Mouse (Mus musculus): ENCODE results near the gene Dnajc15. TPM values are rescaled to one million over a fixed set of nuclear protein-coding genes. Genes with fewer than 3 reads are reported as not detected.
"Not testable (repeated sequence)": the region's sequence is repeated elsewhere in the genome, so short reads cannot be mapped to it uniquely, and the experiment has no call there.

Dnajc15 gene
- polyA plus RNA-seq (2017; shearing (Covaris generic)), result 100 to 1,000 TPM in 1 of 2 experiments, 10 to 100 TPM in 1; 99.4 to 158 TPM

- peak; percentile 44 for ATAC-seq
Measured at GRCm38 (mm10) chr14:77874304-77875241, at the start of gene Dnajc15. Gene Dnajc15, minus strand, starts transcription at chr14:77875125.

- ATAC-seq, result no peak
Measured at GRCm38 (mm10) chr14:77923076-77923865, 48.3 kb upstream of the Dnajc15 start.

GRCm38 (mm10) chr14:77921641-77922040 lies 46.7 kb upstream of the Dnajc15 start:
- ATAC-seq, result no peak

DNA sequence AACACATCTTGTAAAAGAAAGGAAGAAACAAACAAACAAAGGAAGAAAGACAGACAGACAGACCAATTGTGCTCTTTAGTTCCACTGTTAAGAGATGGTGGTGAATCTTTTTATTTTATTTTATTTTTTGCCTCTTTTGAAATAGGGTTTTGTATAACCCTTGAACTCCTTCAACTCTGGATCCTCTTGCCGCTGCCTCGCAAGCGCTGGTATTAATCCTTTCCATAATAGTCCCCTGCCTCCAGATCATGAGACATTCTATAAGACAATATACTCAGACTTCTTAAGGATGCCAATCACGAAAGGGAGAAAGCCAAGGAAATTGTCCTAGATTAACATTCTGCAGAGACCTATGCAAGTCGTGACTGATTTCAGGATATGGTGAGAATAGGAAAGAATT lies 40.9 kb upstream of the Dnajc15 start:
- no peak for ATAC-seq

DNA sequence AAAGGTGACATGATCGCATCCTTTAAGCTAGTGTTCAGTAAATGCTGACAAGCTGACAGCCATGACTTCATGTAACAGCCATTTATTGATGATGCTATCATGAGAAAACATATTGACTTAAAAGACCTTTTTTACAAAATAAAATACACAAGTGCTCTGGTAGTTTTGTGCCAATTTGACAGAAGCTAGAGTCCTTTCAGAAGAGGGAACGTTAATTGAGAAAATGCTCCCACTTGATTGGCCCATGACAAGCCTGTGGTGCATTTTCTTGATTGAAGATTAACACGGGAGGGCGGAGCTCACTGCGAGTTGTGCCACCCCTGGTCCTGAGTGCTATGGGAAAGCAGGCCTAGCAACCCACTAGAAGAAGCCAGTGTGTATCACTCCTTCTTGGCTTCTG lies 31.7 kb upstream of the Dnajc15 start:
- no peak for ATAC-seq

- ATAC-seq, result no peak
Measured at GRCm38 (mm10) chr14:77905466-77905865, 30.5 kb upstream of the Dnajc15 start.

GRCm38 (mm10) chr14:77904171-77904762 lies 29.3 kb upstream of the Dnajc15 start, which contains the start of gene Epsti1:
Gene Epsti1, plus strand, starts transcription at chr14:77904239.
- peak; percentile 87 for ATAC-seq

- no peak for ATAC-seq
Measured at GRCm38 (mm10) chr14:77902541-77902940, 27.6 kb upstream of the Dnajc15 start.

- ATAC-seq, result no peak
Measured at GRCm38 (mm10) chr14:77895951-77896350, 21.0 kb upstream of the Dnajc15 start.

- no peak for ATAC-seq
Measured at GRCm38 (mm10) chr14:77889911-77890310, 15.0 kb upstream of the Dnajc15 start.

- ATAC-seq, result no peak
Measured at GRCm38 (mm10) chr14:77886941-77887340, 12.0 kb upstream of the Dnajc15 start.

DNA sequence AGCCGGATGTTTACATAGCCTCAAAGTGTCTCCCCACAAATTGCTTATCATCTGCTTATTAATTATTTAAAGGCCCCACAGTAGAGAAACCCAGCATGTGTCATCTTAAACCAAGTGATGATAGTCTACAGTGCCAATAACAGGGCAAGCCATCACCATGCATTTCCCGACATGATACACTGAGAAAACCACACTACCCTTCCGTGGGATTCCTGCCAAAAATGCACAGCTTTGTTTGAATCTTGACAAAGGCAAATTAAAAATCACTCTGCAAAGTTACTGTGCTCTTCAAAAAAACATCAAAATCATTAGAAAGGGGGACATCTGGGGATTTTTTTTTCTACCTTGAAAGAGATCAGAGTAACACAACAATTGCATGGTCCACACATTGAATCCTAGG lies 11.5 kb upstream of the Dnajc15 start:
- ATAC-seq, result no peak

GRCm38 (mm10) chr14:77882669-77883068 lies 7.7 kb upstream of the Dnajc15 start:
- ATAC-seq, result no peak

DNA sequence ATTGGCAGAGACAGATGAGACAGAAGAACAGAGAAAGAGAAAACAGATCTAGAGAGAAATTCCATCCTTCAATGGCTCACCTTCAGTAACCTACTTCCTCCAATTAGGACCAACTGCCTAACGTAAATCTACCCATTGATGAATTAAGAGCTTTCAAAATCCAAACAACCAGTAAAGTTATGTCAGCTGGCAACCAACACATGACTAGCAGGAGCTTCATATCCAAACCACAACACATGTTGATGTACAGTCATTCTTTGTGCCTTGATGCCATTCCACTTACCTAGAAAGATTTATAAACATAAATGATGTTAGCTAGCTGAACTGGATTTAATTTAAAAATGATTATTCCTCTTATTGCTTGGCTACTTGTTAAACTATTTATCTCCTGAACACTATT lies 7.1 kb upstream of the Dnajc15 start:
- ATAC-seq, result no peak

DNA sequence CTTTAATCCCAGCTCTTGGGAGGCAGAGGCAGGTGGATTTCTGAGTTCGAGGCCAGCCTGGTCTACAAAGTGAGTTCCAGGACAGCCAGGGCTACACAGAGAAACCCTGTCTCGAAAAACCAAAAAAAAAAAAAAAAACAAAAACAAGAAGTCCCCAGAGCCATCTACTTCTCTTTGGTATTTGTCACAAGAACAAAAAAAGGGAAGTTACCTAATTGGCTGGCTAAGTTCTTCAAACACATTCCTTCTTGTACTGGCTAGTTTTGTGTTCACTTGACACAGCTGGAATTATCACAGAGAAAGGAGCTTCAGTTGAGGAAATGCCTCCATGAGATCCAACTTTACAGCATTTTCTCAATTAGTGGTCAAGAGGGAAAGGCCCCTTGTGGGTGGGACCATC lies 3.0 kb upstream of the Dnajc15 start:
- ATAC-seq, result not testable (repeated sequence)

- no peak for ATAC-seq
Measured at GRCm38 (mm10) chr14:77876199-77876598, 1.3 kb upstream of the Dnajc15 start.

DNA sequence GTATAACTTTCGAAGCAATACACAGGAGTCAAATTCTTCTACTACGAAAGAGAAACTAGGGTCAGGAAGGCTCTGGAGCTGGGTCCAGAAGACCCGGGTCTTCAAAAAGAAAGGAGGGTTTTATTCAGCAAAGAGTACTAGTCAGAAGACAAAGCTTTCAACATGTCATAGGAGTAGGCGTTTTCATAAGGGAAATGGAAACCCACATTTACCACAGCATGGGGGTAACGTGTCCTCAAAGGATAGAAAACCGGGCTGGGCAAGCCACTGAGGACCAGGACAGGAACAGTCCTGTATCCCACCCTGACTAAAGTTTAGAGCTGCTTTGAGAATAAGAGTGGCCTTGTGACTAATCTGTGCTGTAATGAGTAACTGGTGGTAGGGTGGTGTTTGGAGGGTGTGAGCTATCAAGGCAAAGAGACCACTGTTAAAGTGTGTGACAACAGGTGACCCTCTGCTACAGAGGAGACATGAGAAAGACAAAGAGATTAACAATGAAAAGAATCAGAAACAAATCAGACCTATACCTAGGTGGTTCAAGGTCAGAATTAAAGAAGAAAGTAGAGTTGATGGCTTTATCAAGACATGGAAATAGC lies 3.4 kb downstream of the Dnajc15 start:
- ATAC-seq, result peak; percentile 63

- peak; percentile 69 for ATAC-seq
Measured at GRCm38 (mm10) chr14:77870926-77871325, 4.0 kb downstream of the Dnajc15 start.

GRCm38 (mm10) chr14:77867601-77868000 lies 7.3 kb downstream of the Dnajc15 start:
- ATAC-seq, result no peak

DNA sequence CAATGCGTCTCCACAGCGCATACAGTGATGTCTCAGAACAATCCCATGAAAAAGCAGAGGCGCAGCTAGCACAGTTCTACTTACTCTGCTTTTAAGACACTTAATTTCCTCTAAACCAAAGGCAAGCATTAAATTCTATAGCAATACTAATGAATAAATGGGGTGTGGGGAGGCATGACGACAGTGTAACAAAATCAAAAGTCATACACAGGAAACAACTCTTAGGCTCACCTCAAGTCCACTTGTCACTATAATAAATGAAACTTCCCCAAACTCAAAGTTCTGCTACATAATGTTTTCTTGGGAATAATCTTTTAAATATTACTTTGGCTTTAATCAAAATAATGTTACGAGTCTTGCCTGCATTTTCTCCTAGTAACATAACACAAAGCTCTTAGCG lies 10.4 kb downstream of the Dnajc15 start:
- ATAC-seq, result no peak

- no peak for ATAC-seq
Measured at GRCm38 (mm10) chr14:77864051-77864450, 10.9 kb downstream of the Dnajc15 start.

GRCm38 (mm10) chr14:77860841-77861560 lies 13.9 kb downstream of the Dnajc15 start:
- peak; percentile 53 for ATAC-seq
